Mouse (Mus musculus) spleen, adult 2 months (tissue): Measurements from ENCODE around the gene Rmnd5a.

ENCODE experiments used
- CTCF ChIP-seq: fragments of 200-500 bp; IDR thresholded peaks from 2 replicates; pipeline ENCODE4 v1.5.1; 2011; ENCODE audit warnings: mild to moderate bottlenecking, inconsistent platforms; ENCODE audit not compliant: insufficient read depth, insufficient read length, insufficient replicate concordance; ENCODE audit errors: extremely low read depth
- POLR2A ChIP-seq: fragments of 200-500 bp; IDR thresholded peaks from 2 replicates; pipeline ENCODE4 v1.6.1; 2011; ENCODE audit warnings: low read depth, low read length, inconsistent platforms

DNA sequence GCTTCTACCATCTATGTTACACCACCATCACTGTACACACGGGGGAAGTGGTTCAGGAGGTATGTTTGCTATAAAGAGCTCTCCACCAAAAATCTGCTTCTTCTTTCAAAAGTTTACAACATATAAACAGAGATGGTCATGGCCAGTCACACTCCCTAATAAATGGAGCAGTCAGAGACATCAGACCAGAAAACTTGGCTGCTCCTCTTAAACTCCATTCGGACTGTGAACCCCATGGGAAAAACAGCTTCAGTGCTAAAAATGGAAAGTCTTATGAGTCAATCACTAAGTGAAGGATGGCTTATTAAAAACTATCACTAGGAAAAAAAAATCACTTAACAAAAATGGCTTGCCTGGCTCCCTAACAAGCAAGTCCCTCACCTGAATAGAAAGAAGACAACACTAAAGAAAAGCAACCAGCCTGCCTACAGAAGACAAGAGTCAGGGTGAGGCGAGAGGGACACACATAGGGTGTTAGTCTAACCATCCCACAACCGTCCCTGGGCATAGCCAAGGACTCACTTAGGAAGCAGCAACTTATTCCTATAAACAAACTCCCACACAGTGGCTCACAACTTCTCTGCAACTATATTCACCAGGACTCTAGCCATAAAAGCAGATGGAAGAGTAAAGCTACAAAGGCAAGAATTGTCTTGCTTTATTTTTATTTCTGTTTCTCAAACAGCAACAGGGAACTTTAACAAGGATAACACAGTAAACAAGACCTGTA is 12.3 kb downstream of the Rmnd5a start:
- no peak for TF ChIP-seq POLR2A
- no peak for TF ChIP-seq CTCF
